Mouse (Mus musculus): ENCODE results near the gene B3galt6.

DNA sequence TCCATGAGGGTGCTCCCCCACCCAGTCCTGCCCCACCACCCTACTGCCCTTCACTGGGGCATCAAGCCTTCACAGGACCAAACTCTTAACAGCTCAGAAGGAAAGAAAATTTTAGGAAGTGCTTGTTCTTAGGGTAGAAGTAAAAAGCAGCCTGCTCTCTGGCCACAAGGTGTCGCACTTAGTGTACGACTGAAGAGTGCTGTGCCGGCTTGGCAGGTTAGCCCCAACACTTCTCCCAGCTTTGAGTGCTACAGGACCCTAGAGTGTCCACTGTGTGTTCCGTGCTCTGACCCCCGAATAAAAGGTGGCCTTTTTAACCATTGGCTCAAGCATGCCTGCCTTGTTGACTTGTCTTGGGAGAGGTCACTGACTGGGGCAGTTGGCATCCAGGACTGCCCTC lies 33.2 kb downstream of the B3galt6 start:
- no peak for TF ChIP-seq TCF12 (IDR thresholded peaks at IDR 0.05; ENCODE audit: low read depth, low read length)
- TF ChIP-seq USF1 (IDR thresholded peaks at IDR 0.05; ENCODE audit: low read depth, low read length), result no peak
- TF ChIP-seq ZC3H11A (IDR thresholded peaks at IDR 0.05; ENCODE audit: low read depth, low read length), result peak; percentile 46; the same call in 1 of the 2 replicates
- peak; percentile 66 to 92 for TF ChIP-seq CTCF (conservative IDR thresholded peaks at IDR 0.05 in 1 of 2, IDR thresholded peaks at IDR 0.05 in 1 of 2; ENCODE audit: low read depth in 2 of 2, low read length in 2 of 2)
- peak; percentile 89 for TF ChIP-seq SMC3 (IDR thresholded peaks at IDR 0.05; ENCODE audit: low read depth, low read length)

Data from CH12.LX (cell line).